Mouse (Mus musculus) urinary bladder, adult 2 months (tissue): ENCODE results near the gene Fitm2. TPM values are rescaled to one million over a fixed set of nuclear protein-coding genes. Genes with fewer than 3 reads are reported as not detected.

Source experiments
- DNase-seq: peaks from one replicate; pipeline ENCODE4 v3.0.0; 2022; ENCODE audit warnings: low spot score
- polyA plus RNA-seq: library from polyadenylated mRNA; depleted of rRNA; stranded (reverse); fragments of >200 nt; gene quantifications from 2 replicates; pipeline ENCODE4 v1.2.3, GENCODE M21; 2012; rRNA removed

Fitm2 gene
- polyA plus RNA-seq, result 4.7 and 7.0 TPM in 2 replicates

DNA sequence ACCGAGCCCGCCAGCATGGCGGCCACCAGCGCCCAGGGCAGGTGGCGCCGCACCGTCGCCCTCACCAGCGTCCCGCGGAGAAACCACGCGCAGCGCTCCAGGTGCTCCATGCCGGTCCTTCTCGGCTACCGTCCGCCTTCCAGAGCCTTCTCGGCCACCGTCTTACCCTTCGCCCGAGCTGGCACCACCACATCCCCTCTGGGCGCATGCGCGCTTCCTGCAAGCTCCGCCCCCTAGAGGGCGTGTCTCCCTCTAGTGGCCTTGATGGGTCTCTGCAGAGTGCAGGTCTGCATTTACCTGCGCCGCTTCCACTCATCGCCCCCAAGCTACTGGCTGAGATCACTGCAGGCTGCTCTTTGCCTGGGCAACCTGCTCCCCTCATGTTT, at the start of gene Fitm2:
Gene Fitm2 (minus strand): TSS at position 164 of the 386 bp plus-strand sequence.
- peak; percentile 98 for DNase-seq

DNA sequence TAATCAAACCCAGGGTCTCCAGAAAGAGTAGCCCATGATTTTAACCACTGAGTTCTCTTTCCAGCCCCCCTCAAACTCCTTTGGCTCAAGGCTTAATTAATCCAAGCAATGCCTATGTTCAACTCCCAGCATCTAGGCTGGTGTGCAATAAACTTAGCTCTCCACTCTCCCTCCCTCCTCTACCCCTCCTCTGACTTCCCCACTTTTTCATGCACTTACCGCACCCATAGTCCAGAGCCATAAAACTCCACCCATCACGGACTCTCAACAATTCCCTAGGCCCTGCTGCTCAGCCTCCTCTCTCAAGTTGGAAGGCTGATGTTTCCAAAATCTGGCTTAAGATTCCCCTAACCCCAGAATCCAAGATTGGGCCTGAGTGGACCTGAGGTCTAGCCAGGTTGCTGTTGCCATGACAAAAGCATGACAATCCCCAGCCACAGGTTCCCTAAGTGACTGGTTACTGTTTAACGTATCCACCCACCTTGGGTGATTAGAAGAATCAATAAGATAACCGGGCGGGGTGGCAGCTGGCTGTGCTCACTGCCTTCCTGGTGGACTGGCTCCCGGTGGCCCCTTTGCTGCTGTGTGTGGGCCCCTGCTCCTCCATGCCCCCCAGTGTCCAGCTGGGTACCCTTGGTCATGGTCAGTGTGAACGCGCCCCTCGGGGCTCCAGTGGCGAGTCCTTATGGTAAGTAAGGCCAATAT, 34.0 kb upstream of the Fitm2 start, which contains the start of gene Hnf4a:
Gene Hnf4a (plus strand): TSS at position 509 of the 705 bp plus-strand sequence.
- no peak for DNase-seq

DNA sequence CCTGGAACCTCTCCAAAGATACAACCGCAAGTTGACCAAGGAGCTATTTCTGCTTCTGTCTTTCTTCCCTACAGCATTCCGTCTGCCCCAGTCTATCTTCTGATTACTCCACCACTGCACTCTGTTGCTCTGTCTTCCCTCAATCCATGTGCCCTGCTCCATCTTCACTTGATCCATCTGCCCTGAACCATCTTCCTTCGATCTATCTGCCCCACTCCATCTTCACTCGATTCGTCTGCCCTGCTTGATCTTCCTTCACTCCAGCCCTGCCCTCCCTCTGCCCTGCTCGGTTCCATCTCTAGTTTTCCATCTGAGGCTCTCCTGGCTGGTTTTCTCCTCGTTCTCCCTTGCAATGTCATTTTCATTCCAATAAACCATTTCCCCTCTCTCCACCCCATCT, 30.8 kb upstream of the Fitm2 start:
- no peak for DNase-seq

DNA sequence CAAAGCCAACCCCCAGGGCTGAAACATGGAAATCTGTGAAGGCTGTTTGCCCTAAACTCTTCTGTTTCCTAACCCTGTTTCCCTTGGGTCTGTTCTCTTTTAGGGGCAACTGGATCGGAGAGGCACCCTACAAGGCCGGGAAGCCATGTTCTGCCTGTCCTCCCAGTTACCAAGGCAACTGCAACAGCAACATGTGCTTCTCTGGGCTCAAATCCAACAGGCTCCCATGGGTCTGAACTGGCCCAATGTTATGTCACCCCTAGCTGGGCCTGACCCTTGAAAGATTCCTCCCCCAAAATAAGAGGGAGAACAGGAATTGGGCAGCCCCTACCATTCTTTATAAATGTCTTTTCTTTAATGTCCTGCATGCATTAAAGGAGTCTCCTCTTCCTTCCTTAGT, 29.8 kb upstream of the Fitm2 start:
- DNase-seq, result no peak

DNA sequence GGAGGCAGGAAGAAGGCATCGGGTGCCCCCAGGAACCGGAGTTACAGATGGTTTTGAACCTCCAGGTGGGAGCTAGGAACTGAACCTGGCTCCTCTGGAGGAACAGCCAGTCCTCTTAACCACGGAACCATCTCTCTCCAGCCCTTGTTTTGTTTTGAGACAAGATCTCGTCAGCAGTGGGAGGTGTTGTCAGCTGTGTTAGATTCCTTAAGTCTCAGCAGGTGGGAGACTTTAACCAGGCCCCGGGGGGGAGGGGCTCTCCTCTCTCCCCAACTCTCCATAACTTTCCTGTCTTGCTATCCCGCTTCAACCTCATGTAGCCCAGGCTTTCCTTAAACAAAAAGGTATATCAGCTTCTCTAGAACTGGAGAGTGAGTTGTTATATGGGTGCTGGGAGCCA, 22.0 kb upstream of the Fitm2 start:
- no peak for DNase-seq

DNA sequence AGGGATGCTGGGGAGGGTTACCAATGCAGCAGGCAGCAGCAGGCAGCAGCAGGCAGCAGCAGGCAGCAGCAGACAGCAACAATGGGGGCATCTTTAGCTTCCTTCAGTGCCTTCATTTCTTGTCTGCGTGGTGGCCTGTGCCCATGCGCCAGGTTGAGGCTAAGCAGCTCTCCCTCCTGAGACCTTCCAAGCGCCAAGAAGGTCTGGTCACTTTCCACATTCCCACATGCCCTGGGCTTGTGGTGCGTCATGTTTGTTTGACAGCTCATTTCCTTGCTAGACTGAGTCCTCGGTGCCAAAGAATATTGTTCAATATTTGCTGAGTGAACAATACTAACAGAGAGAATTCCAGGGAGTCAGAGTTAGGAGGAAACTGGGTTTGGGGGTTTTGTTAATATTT, 21.5 kb upstream of the Fitm2 start:
- DNase-seq, result peak; percentile 22

DNA sequence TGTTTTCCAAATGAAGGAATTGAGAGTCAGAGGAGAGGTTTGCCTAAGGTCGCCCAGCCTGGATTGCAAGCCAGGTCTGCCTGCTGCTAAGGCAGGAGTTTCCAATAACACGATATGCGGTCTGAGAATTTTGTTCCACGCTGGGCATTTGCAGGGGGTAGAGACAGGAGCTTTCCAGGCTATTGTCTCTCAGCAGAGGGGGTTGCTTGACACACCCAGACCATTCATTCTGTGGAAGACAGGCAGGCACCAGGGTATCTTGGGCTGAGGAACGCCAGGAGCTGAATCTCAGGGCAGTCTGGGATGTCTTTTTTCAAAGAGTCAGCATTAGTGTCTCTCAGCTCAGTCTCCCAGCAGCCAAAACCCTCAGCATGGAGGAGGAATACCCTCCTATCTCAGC, 20.6 kb upstream of the Fitm2 start:
- DNase-seq, result no peak

DNA sequence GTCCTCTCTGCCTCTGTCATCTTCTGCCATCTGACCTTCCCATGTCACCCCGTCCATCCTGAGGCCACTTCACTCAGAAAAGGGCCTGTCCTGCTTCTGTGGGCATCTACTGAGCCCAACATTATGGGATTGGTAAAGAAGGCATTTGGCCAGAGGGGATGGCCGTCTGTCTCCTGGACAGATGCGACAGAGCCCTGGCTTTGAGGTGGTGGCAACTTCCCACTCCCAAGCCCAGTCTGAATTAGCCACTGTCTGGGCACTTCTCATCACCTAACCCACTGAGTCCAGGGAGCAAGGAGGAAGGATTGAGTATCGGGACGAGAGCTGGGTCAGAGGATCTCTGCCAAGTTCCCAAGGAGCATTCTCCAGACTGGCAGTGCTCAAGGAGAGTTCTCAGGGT, 19.6 kb upstream of the Fitm2 start, which contains the start of gene R3hdml:
Gene R3hdml (plus strand): TSS at position 301 of the 400 bp plus-strand sequence.
- DNase-seq, result no peak

DNA sequence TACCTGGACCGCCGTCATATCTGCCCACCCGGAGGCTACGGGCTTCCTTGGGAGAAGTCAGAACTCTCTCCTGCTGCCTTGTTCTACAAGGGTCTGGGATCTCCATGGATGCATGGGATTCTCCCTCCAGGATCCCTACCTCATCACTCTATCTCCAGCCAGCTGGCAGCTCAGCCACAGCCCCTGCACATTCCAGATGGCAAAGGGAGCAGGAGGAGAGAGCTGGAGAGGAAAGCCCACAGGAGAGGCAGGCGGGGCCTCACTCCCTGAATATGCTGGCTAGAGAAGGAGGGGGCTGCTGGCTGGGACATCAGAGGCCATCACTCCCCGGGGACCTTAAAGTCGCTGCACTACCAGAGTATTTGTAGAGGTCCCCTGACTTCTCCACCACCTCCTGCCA, 18.9 kb upstream of the Fitm2 start:
- DNase-seq, result no peak

DNA sequence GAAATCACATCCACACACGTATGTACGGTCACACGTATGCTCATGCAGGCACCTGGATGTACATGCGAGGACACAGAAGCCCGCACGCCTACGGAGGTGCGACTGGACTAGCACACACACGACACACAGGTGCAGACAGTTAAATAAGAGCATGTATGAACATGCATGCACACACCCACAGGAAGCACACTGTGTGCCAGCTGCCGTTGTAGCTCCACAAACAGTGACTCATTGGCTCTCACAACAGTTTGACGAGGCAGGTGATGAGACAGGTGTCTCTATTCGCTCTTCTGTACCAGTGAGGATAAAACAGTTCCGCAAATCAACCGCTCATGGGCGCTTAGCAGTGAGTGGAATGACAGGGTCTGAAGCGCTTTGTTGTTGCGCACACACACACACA, 18.2 kb upstream of the Fitm2 start:
- no peak for DNase-seq

DNA sequence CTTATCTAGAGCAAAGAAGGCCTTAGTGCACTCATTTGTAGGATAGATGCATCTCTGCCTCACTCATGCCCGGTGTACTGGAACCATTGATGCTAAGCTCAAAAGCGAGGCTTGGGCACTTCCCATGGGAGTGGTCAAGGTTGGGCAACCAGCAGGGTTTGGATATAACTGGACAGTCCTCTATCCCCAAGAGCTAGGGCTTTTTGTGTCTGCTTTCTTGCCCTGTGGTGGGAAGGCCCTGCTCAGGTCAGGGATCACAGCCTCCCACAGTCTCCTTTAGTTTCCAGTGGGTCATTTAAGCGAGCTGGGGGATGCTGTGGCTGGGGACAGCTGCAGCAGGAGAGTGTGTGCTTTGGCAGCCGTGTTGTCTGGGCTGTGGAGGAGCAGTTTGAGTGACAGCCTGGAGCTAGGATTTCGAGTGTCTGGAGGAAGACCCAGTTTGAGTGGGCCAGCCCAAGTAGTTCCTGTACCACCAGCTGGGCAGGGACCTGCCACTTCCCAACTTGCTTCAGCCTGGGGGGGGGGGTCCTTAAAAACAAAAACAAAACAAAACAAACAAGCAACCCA, 17.4 kb upstream of the Fitm2 start:
- no peak for DNase-seq

DNA sequence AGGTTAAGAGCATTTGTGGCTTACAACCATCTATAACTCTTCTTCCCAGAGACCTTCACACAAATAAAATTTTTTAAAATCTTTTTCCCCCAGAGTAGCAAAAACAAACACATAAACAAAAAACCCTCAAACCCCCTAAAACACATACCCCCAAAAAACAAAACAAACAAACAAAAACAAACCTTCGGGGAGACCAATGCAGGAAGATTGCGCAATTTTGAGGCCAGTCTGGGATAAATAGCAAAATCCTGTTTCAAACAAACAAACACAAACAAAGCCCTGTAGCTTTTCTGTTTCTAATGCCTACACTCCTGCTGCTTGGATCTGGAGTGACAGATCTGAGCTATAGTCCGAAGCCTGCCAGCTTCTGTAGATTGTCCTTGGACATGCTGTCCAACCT, 14.9 kb upstream of the Fitm2 start:
- DNase-seq, result no peak

DNA sequence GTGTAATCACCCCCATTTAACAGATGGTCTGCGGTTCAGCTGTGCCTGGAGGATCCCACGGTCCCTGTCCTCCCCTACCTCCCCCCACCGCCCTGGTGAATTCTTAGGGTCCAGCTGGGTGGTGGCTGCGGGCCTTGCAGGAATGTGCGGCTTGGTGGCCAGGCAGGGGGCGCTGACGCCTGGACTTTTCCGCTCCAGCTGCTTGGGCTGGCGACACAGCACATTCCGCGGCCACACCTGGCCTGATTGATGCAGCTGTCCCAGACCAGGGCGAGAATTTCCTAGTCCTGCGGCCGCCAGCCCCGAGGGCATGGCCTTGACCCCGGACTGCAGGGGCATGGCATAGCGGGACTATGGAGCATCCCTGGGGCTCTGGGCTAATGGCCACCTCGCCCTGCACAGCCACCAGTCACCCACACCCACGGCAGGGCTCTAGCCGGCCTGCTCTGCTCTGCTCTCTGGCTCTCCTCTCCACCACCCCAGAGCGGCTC, 9.2 kb upstream of the Fitm2 start:
- DNase-seq, result no peak

DNA sequence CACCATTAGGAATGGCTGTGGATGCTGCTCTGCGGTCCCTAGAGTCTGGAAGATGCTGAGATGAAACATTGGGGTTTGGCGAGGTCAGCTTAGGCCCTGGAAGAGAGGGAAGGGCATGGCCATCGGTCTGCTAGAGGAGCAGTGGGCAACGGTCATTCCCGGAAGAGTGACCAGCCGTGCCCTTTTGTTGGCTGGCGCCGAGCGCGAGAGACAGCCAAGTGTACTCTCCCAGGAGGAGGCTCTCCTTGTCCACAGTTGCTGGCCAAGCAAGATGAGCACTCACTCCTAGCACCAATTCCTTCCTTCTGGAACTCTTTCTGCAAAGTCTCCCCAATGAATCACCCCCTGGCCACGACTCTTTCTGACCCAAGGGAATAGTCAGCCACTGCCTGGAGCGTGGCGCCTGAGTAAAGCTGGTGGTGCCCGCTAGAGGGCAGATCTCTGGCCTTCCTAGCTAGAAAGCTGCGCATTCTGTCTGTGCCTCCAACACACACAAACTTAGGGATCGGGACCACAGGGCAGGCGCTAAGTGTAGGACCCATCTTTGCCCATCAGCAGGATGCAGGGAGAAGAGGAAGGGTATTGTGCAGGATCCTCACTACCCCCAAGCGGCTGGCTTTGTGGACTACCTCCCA, 7.9 kb upstream of the Fitm2 start:
- no peak for DNase-seq

DNA sequence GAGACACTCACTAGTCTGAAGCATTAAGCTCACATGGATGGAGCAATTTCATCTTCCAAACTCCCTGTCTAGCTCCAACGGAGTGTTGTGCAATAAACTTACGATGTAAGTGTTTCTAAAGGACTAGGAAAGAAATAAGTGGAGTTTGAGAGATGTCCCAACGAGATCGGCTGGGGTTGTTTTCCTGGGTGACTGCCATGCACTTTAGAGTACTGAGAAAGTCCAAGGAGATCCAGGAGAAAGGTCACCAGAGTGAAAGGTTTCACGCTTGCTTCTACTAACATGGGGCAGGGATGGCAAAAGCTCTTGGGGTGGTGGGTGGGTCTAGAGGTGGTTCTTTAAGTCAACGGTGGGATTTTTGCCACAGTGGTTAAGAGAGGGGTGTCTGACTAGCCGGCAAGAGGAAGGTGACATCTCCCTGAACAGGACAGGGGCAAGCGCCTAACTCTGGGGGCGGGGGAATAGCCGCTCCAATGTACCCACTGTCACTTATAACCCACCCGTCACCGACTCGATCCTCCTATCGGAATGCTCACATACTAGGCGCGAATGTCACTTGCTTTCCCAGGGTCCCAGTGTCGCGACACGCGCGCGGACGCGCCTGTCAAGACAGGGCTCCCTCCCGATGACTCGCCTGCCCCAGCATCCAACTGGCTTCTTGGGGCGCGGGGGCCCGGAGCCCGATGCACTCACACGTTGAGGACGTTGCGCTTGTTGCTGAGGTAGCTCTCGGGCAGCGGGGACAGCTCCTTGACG, 541 bp downstream of the Fitm2 start:
- no peak for DNase-seq

DNA sequence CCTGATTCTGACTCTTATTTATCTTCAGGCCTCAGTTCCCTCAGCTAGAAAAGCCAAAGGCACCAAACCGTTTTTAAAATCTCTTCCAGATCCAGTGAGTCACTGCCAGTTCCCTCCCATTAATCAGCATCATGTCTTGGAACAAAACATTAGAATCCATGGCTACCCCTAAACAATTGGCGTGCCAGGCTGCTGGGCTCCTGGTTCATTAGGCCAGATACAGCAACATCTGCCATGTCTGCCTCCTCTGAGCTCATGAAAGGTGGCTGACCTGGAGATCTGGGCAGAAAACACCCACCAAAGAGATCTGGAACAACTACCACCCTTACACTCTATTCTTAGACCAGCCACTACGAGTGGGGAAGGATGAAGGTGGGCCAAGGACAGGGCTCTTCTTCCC, 1.3 kb downstream of the Fitm2 start:
- no peak for DNase-seq

DNA sequence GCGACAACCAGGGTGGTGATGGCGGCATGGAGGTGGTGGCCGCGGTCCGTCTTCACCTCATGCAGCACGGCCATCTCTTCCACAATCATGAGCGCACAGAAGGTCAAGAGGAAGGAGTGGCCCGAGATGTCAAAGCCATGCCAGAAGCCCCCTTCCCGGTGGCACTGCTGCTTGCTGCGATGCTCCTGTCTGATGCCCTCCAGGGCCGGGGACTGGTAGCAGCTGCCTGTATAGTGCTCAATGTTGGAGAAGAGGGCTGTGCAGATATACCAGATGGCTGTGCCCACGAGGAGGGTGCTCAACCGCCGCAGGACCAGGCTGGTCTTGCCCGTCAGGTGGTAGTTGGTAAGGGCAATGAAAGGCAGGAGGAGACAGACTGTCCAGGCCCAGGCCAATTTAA, 2.7 kb downstream of the Fitm2 start:
- DNase-seq, result no peak

DNA sequence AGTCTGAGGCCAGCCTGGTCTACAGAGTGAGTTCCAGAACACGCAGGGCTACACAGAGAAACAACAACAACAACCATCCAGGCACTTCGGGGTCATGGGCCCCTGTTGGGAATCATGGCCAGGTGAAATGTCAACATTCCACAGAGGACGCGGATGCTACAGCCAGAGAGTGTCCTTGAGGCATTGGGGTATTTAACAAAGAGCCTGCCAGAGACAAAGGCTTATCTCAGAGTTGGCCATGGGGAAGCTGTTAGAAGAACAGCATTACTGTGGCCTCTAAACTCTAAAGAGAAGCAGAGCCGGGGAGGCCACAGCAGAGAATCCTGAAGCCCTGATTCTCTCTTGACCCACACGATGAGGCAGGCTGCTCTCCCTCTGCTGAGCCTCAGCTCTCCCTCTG, 3.6 kb downstream of the Fitm2 start:
- no peak for DNase-seq

DNA sequence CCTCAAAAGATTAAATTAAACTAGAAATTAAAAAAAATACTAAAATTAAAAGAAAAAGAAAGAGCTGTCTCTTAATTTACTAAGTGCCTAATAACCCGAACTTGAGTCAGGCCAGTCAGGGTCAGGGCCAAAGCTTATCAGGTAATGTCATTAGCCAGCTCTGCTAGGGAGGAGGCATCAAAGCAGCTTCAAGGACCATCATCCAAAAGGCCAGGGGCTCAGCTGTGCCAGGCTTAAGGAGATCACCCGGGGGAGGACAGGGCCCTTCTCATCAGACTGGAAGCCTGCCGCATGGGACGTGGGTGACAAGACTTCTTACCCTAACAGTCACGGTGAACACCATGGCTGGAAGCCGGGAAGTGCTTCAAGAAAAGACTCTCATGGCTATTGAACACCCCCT, 4.8 kb downstream of the Fitm2 start:
- DNase-seq, result no peak

DNA sequence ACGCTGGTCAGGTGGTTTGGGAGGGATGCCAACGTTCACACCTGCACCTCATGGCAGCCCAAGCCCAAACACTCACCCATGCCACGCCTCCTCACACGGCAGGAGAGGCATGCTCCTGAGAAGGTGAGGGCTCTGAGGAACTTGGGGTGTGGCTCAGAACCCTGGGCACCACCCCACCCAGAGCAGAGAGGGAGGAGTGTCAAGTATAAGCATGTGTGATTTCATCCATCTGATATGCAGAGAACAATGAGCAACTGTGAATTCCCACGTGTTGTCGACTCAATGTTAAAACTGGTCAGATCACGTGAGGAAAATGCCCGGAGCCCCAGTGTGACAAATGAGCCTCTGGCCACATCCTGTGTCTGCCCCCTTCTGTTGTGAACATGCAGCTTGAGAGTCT, 5.7 kb downstream of the Fitm2 start:
- no peak for DNase-seq

DNA sequence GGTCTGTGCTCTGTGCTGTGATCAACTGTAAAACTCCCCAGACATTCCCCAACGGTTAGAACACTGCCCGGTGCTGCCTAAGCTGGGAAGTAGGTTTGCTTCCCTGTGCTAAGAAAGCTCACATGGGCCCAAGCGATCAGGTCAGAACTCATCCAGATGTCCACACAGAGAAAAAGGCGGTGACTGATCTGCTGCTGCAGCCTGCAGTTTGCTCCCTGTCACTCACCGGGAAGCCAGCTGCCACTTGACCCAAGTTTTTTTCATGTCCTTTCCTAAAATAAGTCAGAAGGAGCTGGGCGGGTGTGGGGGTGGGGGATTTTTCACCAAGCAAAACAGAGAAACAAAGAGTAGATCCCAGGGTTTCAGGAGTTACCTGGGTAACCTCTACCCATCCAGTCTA, 7.9 kb downstream of the Fitm2 start:
- no peak for DNase-seq

DNA sequence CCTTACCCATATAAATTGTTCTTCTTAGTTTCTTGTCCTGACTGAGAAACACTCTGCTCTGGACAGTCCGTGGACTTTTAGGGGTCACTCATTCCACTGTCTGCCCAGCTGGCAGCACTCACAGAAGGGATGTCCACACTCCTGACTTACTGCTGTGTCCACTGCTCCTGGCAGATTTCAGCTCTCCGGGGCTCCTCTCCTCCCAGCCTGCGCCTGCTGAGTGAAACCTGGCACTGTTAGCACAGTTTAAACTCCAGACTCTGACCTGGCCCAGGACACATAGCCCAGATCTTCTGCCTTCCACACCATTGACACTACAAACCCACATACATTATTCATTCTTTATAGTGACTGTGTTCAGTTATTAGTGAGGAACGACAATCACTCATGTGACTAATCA, 8.4 kb downstream of the Fitm2 start:
- DNase-seq, result no peak
